Mouse (Mus musculus) hindbrain, embryonic 11.5 days (tissue): ENCODE data around the gene Tmem176b. TPM values are rescaled to one million over a fixed set of nuclear protein-coding genes. Genes with fewer than 3 reads are reported as not detected.

Source experiments
- ATAC-seq: fragments of 200-750 bp; cut with Nextera tagmentation; 2 replicates; pipeline ENCODE4 v1.8.0; 2017; ENCODE audit warnings: mild to moderate bottlenecking, moderate TSS enrichment, moderate library complexity; ENCODE audit not compliant: low FRiP score
- DNase-seq: peaks from one replicate; pipeline ENCODE4 v3.0.0-alpha.2; 2015; ENCODE audit warnings: low spot score
- H3K27ac ChIP-seq: fragments of 300-500 bp; sonication (generic); 2 replicates; pipeline ENCODE4 v1.5.1; 2014; ENCODE audit warnings: mild to moderate bottlenecking, low read depth, low read length
- H3K27me3 ChIP-seq: fragments of 300-500 bp; sonication (generic); 2 replicates; pipeline ENCODE4 v1.6.1; 2014; ENCODE audit warnings: mild to moderate bottlenecking, low read length, moderate library complexity, mixed read lengths; ENCODE audit not compliant: control insufficient read depth, insufficient read depth
- H3K36me3 ChIP-seq: fragments of 300-500 bp; sonication (generic); 2 replicates; pipeline ENCODE4 v1.6.1; 2014; ENCODE audit warnings: mild to moderate bottlenecking, low read length, moderate library complexity, mixed read lengths; ENCODE audit not compliant: control insufficient read depth, insufficient read depth
- H3K4me1 ChIP-seq: fragments of 300-500 bp; sonication (generic); replicated peaks from 2 replicates; pipeline ENCODE4 v1.6.1; 2014; ENCODE audit warnings: low read length, mixed read lengths; ENCODE audit not compliant: control insufficient read depth, insufficient read depth
- H3K4me2 ChIP-seq: fragments of 300-500 bp; sonication (generic); replicated peaks from 2 replicates; pipeline ENCODE4 v1.6.1; 2014; ENCODE audit warnings: mild to moderate bottlenecking, low read depth, low read length
- H3K4me3 ChIP-seq: fragments of 300-500 bp; sonication (generic); 2 replicates; pipeline ENCODE4 v1.5.1; 2014; ENCODE audit warnings: low read depth, low read length
- H3K9ac ChIP-seq: fragments of 300-500 bp; sonication (generic); 2 replicates; pipeline ENCODE4 v1.6.1; 2014; ENCODE audit warnings: low read depth, low read length
- H3K9me3 ChIP-seq: fragments of 300-500 bp; sonication (generic); 2 replicates; pipeline ENCODE4 v1.6.1; 2016; ENCODE audit warnings: low read length; ENCODE audit not compliant: control insufficient read depth
- WGBS: fragments of 180-500 bp; shearing (Covaris S2); extraction: QIAGEN DNeasy Blood & Tissue Kit; methylation state at CpG from one replicate; pipeline ENCODE4 v1.1.7; 2014; 5-methylcytosine and 5-hydroxymethylcytosine counted together
- polyA plus RNA-seq: library from polyadenylated mRNA; unstranded; fragments of >200 nt; fragmentation: Nextera tagmentation; extraction: Ambion mirVana; gene quantifications from 2 replicates; pipeline ENCODE4 v1.2.1, GENCODE M21; 2014

Tmem176b gene
- polyA plus RNA-seq, 1 experiment from 2014 or later: 72.5 TPM

GRCm38 (mm10) chr6:48837516-48837915 lies 3.8 kb downstream of the Tmem176b start:
- Histone ChIP-seq H3K27me3 (no peaks in the 10 kb centered on the region), H3K9me3 (no peaks in the 10 kb centered on the region), H3K4me1 (peaks cover 5% of the 10 kb centered on the region; the same call in 1 of the 2 replicates), H3K4me2 (no peak overlapping the region), H3K9ac (no peak overlapping the region), H3K36me3 (no peaks in the 10 kb centered on the region), H3K27ac (no peak overlapping the region), H3K4me3 (no peak overlapping the region)
- ATAC-seq (no peak), DNase-seq (no peak)
- WGBS: 80% methylated on average over 7 of the region's 7 CpGs

GRCm38 (mm10) chr6:48836146-48836545 lies 5.2 kb downstream of the Tmem176b start:
- Histone ChIP-seq H3K27ac (no peak overlapping the region), H3K4me3 (no peak overlapping the region), H3K9ac (no peak overlapping the region), H3K27me3 (no peaks in the 10 kb centered on the region), H3K9me3 (no peaks in the 10 kb centered on the region), H3K36me3 (no peaks in the 10 kb centered on the region), H3K4me2 (no peak overlapping the region), H3K4me1 (peaks cover 4% of the 10 kb centered on the region; the same call in 1 of the 2 replicates)
- WGBS: 86% methylated on average over 5 of the region's 5 CpGs
- ATAC-seq (no peak), DNase-seq (no peak)

- ATAC-seq (no peak), DNase-seq (no peak)
- H3K4me3 ChIP-seq: no peak overlapping the region
- H3K27me3 ChIP-seq: no peaks in the 10 kb centered on the region
- H3K4me2 ChIP-seq: no peak overlapping the region
- no peak overlapping the region for H3K9ac ChIP-seq
- no peaks in the 10 kb centered on the region for H3K36me3 ChIP-seq
- 88% methylated on average over 5 of the region's 5 CpGs for WGBS
- H3K9me3 ChIP-seq: no peaks in the 10 kb centered on the region
- H3K27ac ChIP-seq: no peak overlapping the region
- no peaks in the 10 kb centered on the region for H3K4me1 ChIP-seq
These were observed 6.1 kb downstream of the Tmem176b start for GRCm38 (mm10) chr6:48835241-48835640.

GRCm38 (mm10) chr6:48833515-48833914 lies 7.8 kb downstream of the Tmem176b start:
- Histone ChIP-seq H3K27me3 (no peaks in the 10 kb centered on the region), H3K4me2 (no peak overlapping the region), H3K27ac (no peak overlapping the region), H3K9ac (no peak overlapping the region), H3K4me1 (no peaks in the 10 kb centered on the region), H3K9me3 (no peaks in the 10 kb centered on the region), H3K36me3 (no peaks in the 10 kb centered on the region), H3K4me3 (no peak overlapping the region)
- 93% methylated on average over 4 of the region's 4 CpGs for WGBS
- no peak for ATAC-seq
- DNase-seq: no peak

DNA sequence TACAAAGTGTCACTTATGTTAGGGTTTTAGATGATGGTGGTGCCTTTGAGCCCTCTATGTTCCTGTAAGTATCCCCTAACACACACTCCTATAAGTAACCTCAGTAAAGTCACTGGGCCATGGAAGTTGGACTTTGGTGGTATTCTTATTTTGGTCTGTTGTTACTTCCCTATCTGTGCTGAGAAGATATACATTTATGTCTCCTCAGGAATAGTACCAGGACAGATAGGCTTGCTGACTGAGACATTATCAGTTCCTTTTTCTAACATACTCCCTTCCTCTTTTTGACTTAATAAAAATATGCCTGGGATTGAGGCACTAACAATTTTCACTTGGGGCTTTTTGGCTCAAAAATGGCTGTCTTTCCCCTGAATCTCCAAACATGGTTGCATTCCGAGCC lies 8.9 kb downstream of the Tmem176b start:
- DNase-seq: no peak
- WGBS: 90% methylated on average over 1 of the region's 1 CpGs
- H3K9ac ChIP-seq: no peak overlapping the region
- no peaks in the 10 kb centered on the region for H3K9me3 ChIP-seq
- H3K27ac ChIP-seq: no peak overlapping the region
- H3K36me3 ChIP-seq: no peaks in the 10 kb centered on the region
- no peak for ATAC-seq
- no peaks in the 10 kb centered on the region for H3K27me3 ChIP-seq
- no peak overlapping the region for H3K4me3 ChIP-seq
- H3K4me1 ChIP-seq: no peaks in the 10 kb centered on the region
- H3K4me2 ChIP-seq: no peak overlapping the region

- H3K27me3 ChIP-seq: no peaks in the 10 kb centered on the region
- no peak overlapping the region for H3K4me3 ChIP-seq
- no peak overlapping the region for H3K27ac ChIP-seq
- DNase-seq (no peak), ATAC-seq (no peak)
- H3K4me2 ChIP-seq: no peak overlapping the region
- no peaks in the 10 kb centered on the region for H3K36me3 ChIP-seq
- no peaks in the 10 kb centered on the region for H3K9me3 ChIP-seq
- 87% methylated on average over 5 of the region's 5 CpGs for WGBS
- H3K4me1 ChIP-seq: no peaks in the 10 kb centered on the region
- no peak overlapping the region for H3K9ac ChIP-seq
These were observed 10.2 kb downstream of the Tmem176b start for GRCm38 (mm10) chr6:48831141-48831540.

GRCm38 (mm10) chr6:48830241-48830640 lies 11.1 kb downstream of the Tmem176b start:
- 74% methylated on average over 1 of the region's 1 CpGs for WGBS
- Histone ChIP-seq H3K4me2 (no peak overlapping the region), H3K27ac (no peak overlapping the region), H3K27me3 (no peaks in the 10 kb centered on the region), H3K4me3 (no peak overlapping the region), H3K36me3 (no peaks in the 10 kb centered on the region), H3K9me3 (no peaks in the 10 kb centered on the region), H3K4me1 (no peaks in the 10 kb centered on the region), H3K9ac (no peak overlapping the region)
- ATAC-seq (no peak), DNase-seq (no peak)

DNA sequence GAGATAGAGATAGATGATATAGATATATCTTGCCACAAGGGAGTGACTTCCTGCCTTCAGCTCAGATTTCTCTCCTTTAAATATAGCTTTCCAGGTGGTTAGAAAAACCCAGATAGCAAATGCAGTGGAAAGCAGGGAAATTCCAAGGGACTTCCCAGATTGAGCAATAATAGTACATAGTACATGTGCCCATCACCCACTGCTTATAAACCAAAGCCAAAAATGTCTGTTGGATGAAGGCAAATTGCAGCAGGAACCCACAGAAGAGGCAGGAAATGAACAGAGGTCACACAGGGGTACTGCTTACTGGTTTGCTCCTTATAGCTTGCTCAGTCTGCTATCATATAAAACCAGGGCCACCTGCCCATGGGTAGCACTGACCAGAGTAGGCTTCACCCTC lies 11.6 kb downstream of the Tmem176b start:
- H3K36me3 ChIP-seq: no peaks in the 10 kb centered on the region
- H3K9ac ChIP-seq: no peak overlapping the region
- ATAC-seq: no peak
- H3K27ac ChIP-seq: no peak overlapping the region
- H3K9me3 ChIP-seq: no peaks in the 10 kb centered on the region
- H3K4me2 ChIP-seq: no peak overlapping the region
- no peak for DNase-seq
- H3K4me1 ChIP-seq: no peaks in the 10 kb centered on the region
- no peak overlapping the region for H3K4me3 ChIP-seq
- no peaks in the 10 kb centered on the region for H3K27me3 ChIP-seq

DNA sequence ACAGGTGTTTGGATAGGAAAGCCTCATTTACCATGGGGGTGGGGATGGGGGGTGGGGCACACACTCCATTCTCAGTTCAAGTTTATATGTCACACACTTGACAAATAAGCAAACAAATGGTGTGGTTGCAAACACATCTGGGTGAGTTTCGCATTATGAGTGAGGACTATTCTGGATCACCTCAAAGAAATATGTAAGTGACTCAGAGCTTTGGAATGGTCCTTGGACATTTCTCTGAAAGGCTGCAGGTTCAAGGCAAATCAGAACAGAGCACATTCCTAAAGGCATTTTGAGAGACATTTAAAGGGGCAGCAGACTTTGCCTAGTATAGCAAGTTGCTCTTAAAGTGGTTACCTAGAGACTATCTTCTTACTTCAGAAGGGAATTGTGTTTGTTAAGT lies 12.3 kb downstream of the Tmem176b start:
- Histone ChIP-seq H3K4me2 (no peak overlapping the region), H3K27me3 (no peaks in the 10 kb centered on the region), H3K36me3 (no peaks in the 10 kb centered on the region), H3K27ac (no peak overlapping the region), H3K9me3 (no peaks in the 10 kb centered on the region), H3K4me1 (no peaks in the 10 kb centered on the region), H3K4me3 (no peak overlapping the region), H3K9ac (no peak overlapping the region)
- 85% methylated on average over 1 of the region's 1 CpGs for WGBS
- no peak for ATAC-seq
- DNase-seq: no peak
